Mouse (Mus musculus) left cerebral cortex, adult 8-10 months (tissue): ENCODE measurements around the gene Olfr655. TPM values are rescaled to one million over a fixed set of nuclear protein-coding genes. Genes with fewer than 3 reads are reported as not detected.

Source experiments
- DNase-seq, 2 experiments: peaks; one replicate each; pipeline ENCODE4 v3.0.0; 2022; ENCODE audit warnings: low spot score in 2 of 2
- total RNA-seq, 4 experiments: library from RNA; stranded (reverse); gene quantifications; 2 replicates each; pipeline ENCODE4 v1.2.4; 2022

Olfr655 gene
- total RNA-seq: not detected

DNA sequence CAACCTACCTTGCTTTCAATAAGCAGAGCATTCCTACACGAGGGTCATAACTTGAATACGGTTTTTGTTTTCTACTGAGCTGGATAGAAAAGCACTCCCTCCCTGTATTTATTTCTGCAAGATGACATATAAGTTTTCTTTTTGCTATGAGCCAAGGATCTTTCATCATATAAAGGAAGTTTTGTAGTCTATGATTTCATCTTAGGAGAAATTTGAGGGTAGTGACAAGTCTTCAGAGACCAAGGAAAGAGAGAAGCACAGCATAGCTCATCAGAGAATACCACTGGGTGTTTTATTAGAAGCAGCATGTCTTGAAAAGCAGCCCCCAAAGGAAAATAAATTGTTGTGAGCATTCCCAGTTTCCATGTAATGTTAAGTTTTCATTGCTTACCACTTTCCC is at the start of gene Olfr655:
Gene Olfr655, minus strand, starts transcription at position 101 of the 400 bp plus-strand sequence.
- DNase-seq: no peak

DNA sequence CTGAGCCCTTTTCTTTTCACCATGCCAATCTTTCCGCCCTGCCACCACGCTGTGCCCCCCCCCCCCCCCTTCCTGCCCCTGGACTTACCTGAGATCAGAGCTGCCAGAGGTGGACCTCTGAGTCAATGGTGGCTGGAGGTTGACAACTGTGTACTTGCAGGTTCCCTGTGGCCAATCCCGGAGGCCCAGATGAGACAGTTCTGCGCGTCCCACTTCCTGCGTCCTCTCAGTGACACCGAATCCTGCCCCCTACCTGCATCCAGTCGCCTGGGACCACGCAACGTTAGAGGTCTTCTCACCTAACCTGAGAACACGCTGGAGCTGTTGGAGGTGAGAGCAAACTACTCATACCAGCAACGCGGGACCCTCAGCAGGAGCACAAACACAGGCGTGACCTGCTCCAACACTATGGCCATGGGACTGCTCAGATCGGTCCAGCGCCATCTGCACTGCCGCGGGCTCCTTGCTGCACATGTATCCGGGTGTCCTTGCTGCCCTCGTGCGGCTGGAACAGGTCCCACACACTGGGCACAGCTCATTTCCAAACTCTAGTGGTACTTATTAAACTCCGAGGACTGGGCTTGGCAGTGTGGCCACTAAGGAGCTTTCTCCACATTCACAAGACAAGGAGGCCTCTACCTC is 45.4 kb upstream of the Olfr655 start, which contains the start of gene Olfr658:
Gene Olfr658, minus strand, starts transcription at position 465 of the 642 bp plus-strand sequence.
- no peak for DNase-seq

DNA sequence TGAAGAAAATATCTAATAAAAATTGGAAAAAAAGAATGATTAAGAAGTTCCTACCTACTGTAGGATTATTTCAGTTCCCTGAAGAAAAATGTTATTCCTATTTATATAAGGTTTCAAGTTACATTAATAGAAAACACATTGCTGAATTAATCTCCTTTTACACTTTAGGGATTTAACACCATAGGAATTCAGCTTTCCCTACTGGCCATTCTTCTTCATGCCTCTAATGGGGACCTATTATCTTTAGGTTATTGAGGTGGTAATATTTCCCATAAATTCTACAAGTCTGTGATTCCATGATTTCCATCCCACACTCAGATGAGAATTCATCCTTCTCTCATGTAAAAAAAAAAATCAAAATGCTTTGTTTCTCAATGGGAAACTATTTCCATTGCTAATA is 22.9 kb upstream of the Olfr655 start, which contains the start of gene Olfr657:
Gene Olfr657, plus strand, starts transcription at position 301 of the 400 bp plus-strand sequence.
- no peak for DNase-seq

DNA sequence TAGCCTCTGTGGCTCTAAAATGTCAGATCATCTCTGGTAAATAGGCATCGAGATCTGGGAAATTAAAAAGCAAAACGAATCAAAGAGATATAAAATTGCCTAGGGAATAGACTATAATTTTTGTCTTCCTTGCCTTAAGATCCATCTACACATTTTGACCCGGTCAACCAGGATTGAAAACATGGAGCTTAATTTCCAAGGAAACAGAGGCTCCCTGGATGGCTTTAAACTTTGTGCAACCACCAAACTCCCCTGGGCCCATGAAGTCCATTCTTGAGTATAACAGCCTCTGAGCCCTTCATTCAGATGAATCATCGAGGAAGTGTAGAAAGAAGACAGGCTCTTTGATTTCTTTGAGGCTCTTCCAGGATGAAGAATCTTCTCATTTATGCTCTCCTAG is 12.1 kb upstream of the Olfr655 start, which contains the start of gene Olfr656:
Gene Olfr656, plus strand, starts transcription at position 301 of the 400 bp plus-strand sequence.
- DNase-seq: no peak

DNA sequence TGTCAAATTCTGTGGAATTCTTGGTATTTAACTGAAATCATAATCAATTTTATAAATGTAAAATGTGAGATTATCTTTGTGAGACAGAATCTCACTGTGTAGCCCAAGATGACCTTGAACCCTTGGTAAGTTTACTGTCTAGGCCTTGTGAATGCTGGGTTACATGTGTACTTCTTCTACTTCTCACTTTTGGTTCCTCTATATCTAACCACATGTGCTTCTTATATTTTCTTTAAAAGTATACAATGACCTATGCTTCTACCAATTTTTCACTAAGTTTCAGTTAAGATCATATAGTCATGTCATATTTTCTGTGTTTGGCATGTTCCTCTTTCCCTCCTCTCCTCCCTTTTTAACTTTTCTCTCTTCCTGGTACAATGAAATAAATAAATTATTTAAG is 3.1 kb upstream of the Olfr655 start:
- DNase-seq: no peak

DNA sequence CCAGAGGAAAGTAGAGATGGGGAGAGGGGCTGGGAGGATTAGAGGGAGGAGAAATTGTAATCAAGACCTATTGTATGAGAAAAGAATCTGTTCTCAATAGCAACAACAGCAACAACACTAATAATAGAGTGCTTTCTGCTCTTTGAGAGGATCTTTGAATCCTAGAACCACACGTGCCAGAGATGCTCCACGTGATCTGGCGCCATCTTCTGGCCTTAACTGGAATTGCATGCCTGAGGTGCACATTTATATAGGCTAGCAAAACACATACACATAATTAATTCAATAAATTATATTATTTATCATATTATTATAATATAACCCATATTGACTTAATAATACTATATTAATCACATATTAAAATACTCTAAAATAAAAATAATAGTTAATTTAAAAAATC is 1.6 kb upstream of the Olfr655 start:
- DNase-seq: no peak

DNA sequence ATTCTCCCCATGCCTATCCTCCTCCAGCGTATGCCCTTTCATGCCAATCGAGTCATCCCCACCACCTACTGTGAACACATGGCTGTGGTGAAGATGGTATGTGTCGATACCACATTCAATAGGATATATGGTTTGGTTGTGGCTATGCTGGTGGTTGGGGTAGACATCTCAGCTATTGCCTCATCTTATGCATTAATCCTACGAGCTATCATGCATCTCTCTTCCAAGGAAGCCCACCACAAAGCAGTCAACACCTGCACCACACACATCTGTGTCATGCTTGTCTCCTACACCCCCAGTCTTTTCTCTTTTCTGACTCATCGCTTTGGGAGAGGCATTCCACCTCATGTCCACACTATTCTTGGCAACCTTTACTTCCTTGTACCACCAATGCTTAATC is 13.3 kb downstream of the Olfr655 start:
- no peak for DNase-seq

DNA sequence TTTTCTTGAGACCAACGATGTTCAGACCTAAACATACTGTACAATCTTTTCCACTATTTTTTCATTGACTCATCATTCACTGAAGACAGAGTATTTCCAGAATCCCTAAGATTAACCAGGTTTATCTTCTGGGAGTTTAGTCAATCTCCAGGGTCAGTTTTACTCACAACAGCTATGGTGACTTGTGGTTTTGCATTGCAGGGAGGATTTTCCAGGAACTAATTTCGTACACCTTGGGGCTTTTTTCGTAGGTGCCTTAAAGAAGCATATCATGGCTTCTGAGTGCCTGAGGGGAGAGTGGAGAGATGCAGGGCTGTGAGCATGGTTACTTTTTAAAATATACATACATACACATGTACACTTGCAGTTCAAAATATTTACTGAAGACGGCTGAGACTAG is 14.9 kb downstream of the Olfr655 start, which contains the start of gene Olfr654:
Gene Olfr654, plus strand, starts transcription at position 301 of the 400 bp plus-strand sequence.
- DNase-seq: no peak

DNA sequence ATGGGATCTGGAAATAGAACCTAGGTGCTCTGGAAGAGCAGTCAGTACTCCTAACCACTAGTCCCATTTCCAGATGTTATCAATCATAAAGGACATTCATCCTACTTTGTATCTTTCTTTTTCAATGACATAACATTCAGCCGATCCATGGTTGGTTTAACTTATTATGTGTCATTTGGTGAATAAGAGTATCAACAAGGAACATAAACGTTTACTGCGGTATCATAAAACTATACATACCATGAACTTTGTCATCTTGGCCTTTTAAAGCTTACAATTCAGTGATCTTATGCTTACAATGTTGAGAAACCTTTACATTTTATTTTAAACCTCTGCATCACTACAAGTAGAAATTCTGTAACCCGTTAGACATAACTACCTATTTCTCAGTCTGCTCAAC is 20.1 kb downstream of the Olfr655 start:
- no peak for DNase-seq

DNA sequence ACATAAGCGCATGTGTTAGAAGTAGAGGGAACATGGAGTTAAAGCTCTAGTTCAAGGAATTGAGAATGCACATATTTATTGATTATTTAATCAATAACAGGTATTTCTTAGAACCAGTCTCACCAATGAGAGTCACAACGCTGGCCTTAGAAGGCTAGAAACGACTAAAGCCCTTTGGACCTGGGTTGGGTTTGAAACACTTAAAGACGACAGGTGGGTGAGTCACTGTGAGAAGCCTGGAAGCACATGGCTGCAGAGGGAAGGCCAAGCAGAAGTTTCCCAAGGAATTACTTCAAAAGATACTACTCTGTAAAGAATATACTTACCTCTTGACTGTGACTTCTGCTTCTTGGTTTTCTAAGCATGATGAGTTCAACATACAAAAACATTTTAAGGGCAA is 20.7 kb downstream of the Olfr655 start:
- DNase-seq: no peak

DNA sequence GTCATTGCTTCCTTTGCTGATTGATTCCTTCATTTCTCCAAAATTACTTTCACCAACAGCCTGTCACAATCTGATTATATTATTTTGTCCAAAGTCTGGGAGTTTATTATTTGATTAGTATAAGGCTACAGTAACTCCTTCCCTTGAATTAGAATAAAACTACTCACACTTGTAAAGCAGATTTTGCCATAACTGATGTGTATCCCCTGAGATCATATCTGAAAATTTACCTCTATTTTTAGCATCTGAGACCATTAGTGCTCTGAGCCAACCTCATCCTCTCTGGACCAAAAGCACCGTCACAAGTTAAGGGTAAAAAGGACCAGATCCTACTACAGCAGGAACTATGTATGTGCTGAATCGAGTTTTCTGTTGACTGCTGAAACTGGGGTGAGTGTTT is 24.6 kb downstream of the Olfr655 start, which contains the start of gene Olfr653:
Gene Olfr653, plus strand, starts transcription at position 301 of the 400 bp plus-strand sequence.
- no peak for DNase-seq

DNA sequence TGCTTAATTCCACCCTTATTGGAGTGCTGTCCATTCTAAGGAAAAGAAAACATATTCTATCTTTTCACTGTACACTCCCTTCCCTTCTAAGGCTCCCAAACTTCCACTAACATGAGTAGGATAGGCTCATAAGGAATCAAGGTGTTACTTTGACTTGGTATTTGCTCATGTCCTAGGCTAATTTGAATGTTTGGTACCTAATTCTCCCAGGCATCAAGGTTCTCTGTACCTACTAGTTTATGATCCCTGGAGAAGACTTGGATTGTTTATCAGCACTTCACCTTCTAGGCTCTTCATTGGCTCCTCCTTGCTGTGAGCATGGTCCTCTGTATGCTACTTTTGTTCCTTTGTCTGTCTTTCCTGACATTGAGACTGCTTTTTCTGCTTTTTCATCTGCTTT is 41.0 kb downstream of the Olfr655 start, which contains the start of gene Olfr652:
Gene Olfr652, plus strand, starts transcription at position 301 of the 400 bp plus-strand sequence.
- DNase-seq: no peak

DNA sequence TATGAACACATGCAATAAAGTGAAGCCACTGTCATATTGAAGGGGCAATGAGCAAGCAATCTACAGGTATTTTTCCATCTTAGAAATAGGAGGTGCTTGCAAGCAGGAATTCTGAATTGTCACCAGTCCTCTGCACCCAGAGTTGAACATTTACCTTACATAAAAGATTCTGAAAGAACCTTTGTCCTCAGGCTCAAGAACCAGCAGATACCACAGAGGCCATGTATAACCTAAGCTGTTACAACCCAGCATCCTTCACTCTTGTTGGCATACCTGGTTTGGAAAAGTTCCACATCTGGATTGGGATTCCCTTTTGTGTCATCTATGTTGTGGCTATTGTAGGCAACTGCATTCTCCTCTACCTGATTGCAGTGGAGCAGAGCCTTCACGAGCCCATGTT is 48.9 kb downstream of the Olfr655 start:
- DNase-seq: no peak

DNA sequence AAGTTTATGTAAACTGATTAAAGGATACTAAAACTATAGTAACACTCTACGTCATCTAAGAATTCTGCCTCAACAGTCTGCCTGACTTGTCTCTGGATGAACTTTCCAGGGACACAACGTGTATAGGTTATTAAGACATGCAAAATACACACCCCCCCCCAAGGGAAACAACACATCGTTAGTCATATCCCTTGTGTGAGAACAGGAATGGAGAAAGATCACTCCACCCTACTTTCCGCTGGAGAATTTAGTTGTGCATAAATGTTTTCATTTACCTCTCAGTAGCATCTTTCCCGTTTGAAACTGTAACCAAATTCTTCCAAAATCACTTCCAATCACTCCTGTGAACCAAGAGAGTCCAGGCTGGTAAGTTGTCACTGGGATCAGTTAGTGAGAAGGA is 51.7 kb downstream of the Olfr655 start, which contains the start of gene Olfr651:
Gene Olfr651, plus strand, starts transcription at position 301 of the 400 bp plus-strand sequence.
- DNase-seq: no peak

Other genes starting within 250 kb of the Olfr655 start
- 1 to 10 TPM; 1.2 to 2.3 (median 1.7) TPM for gene Trim12c, start 248.4 kb downstream of the Olfr655 start, total RNA-seq
- gene Trim30b, start 231.9 kb downstream of the Olfr655 start, total RNA-seq: under 1 TPM in 3 of 4 experiments, not detected in 1; 0.11 to 0.26 (median 0.18) TPM
- not detected for gene Trim30c, start 200.9 kb downstream of the Olfr655 start, total RNA-seq
- gene Trim30a, start 136.6 kb downstream of the Olfr655 start, total RNA-seq: 1 to 10 TPM in 3 of 4 experiments, under 1 TPM in 1; 0.76 to 3.3 (median 2.4) TPM
- 1 to 10 TPM in 2 of 4 experiments, under 1 TPM in 2; 0.15 to 2.5 (median 0.92) TPM for gene Trim30d, start 93.9 kb downstream of the Olfr655 start, total RNA-seq
- gene Olfr651, start 51.6 kb downstream of the Olfr655 start, total RNA-seq: not detected
- not detected for gene Olfr652, start 40.9 kb downstream of the Olfr655 start, total RNA-seq
- gene Olfr653, start 24.5 kb downstream of the Olfr655 start, total RNA-seq: not detected
- gene Olfr654, start 14.8 kb downstream of the Olfr655 start, total RNA-seq: not detected
- not detected for gene Olfr656, start 12.2 kb upstream of the Olfr655 start, total RNA-seq
- not detected for gene Olfr657, start 23.0 kb upstream of the Olfr655 start, total RNA-seq
- gene Olfr658, start 45.5 kb upstream of the Olfr655 start, total RNA-seq: not detected
- gene Olfr659, start 65.0 kb upstream of the Olfr655 start, total RNA-seq: not detected
- gene Olfr661, start 84.7 kb upstream of the Olfr655 start, total RNA-seq: not detected
- gene Usp17le, start 175.7 kb upstream of the Olfr655 start, total RNA-seq: not detected
- not detected for gene Usp17lb, start 240.8 kb upstream of the Olfr655 start, total RNA-seq